In genomic region chr6:4849747-4850146, GRCm38 (mm10) we compare ENCODE assay signal across 30 mouse cellular contexts. TPM values are rescaled to one million over a fixed set of nuclear protein-coding genes. Genes with fewer than 3 reads are reported as not detected.
DNase-seq lines count a peak whose midpoint lies in the region; ATAC-seq and TF ChIP-seq lines count a peak whose summit lies in the region.
"Had no signal": no experiment of that assay in that cellular context is flagged by ENCODE, and none has a peak within 500 bp of the region (broad histone marks: within the 10 kb centered on the region; RNA-seq: fewer than 3 reads in every experiment).

No protein-coding gene starts in this region.

- TF ChIP-seq CTCF in midbrain, postnatal 0 days (IDR thresholded peaks at IDR 0.05) = no peak

- no peak overlapping the region for H3K4me2 ChIP-seq in hindbrain, embryonic 16.5 days (ENCODE audit: low read length)
- H3K4me2 ChIP-seq in midbrain, embryonic 12.5 days (replicated peaks) = no peak overlapping the region
- no peak overlapping the region for H3K4me2 ChIP-seq in midbrain, postnatal 0 days (ENCODE audit: low read depth, low read length, poor library complexity, severe bottlenecking)
- H3K4me2 ChIP-seq: heart, embryonic 15.5 days; hindbrain, embryonic 14.5 days; neural tube, embryonic 12.5 days had no signal

- peak; percentile 29 for DNase-seq in embryo, embryonic 10 days (ENCODE audit: low spot score)
- DNase-seq in embryo, embryonic 11 days = no peak
- DNase-seq in hindbrain, embryonic 10.5 days (ENCODE audit: low spot score) = no peak
- no peak for DNase-seq in midbrain, postnatal 0 days (ENCODE audit: low spot score)
- DNase-seq in heart, postnatal 14 days = no peak
- DNase-seq in adrenal gland, postnatal 36 days = no peak
- DNase-seq: adrenal gland, adult 8-10 months; cerebellum, adult 11 months; cerebellum, adult 9-10 months; cerebellum, postnatal 36 days; gastrocnemius, postnatal 25 days; heart, adult 11 months; heart, postnatal 36 days; kidney, adult 11 months; kidney, postnatal 14 days; lung, postnatal 36 days; midbrain, embryonic 14.5 days; thymus, adult 2 months; thymus, postnatal 36 days had no signal

- peaks cover 26% of the 10 kb centered on the region for H3K4me1 ChIP-seq in hindbrain, embryonic 10.5 days (replicated peaks)
- no peaks in the 10 kb centered on the region for H3K4me1 ChIP-seq in hindbrain, embryonic 16.5 days (ENCODE audit: control insufficient read depth, insufficient read depth, low read depth, low read length)
- peaks cover 14% of the 10 kb centered on the region; the same call in 1 of the 2 replicates for H3K4me1 ChIP-seq in midbrain, embryonic 12.5 days
- no peaks in the 10 kb centered on the region for H3K4me1 ChIP-seq in midbrain, postnatal 0 days (ENCODE audit: insufficient read depth, low read length)
- H3K4me1 ChIP-seq: heart, embryonic 15.5 days; neural tube, embryonic 12.5 days had no signal

- H3K4me3 ChIP-seq in hindbrain, embryonic 10.5 days = no peak overlapping the region
- H3K4me3 ChIP-seq in hindbrain, embryonic 16.5 days (ENCODE audit: low read length) = no peak overlapping the region
- no peak overlapping the region for H3K4me3 ChIP-seq in midbrain, embryonic 12.5 days
- no peak overlapping the region for H3K4me3 ChIP-seq in midbrain, postnatal 0 days (ENCODE audit: low read depth, low read length)
- H3K4me3 ChIP-seq: erythroblast, embryonic 14.5 days; heart, embryonic 10.5 days; heart, embryonic 15.5 days; myocyte; neural tube, embryonic 12.5 days had no signal

- WGBS in hindbrain, embryonic 10.5 days = 11% methylated on average over 3 of the region's 3 CpGs
- 21% methylated on average over 3 of the region's 3 CpGs for WGBS in hindbrain, embryonic 16.5 days
- WGBS in midbrain, embryonic 12.5 days = 11% methylated on average over 3 of the region's 3 CpGs
- WGBS in midbrain, postnatal 0 days = 6% methylated on average over 3 of the region's 3 CpGs

- H3K27me3 ChIP-seq in hindbrain, embryonic 10.5 days (ENCODE audit: insufficient read depth, poor library complexity, severe bottlenecking) = no peaks in the 10 kb centered on the region
- no peaks in the 10 kb centered on the region for H3K27me3 ChIP-seq in hindbrain, embryonic 16.5 days (replicated peaks; ENCODE audit: control insufficient read depth, insufficient read depth, low read length)
- H3K27me3 ChIP-seq in midbrain, embryonic 12.5 days = no peaks in the 10 kb centered on the region
- H3K27me3 ChIP-seq in midbrain, postnatal 0 days (ENCODE audit: insufficient read depth, low read length) = no peaks in the 10 kb centered on the region
- H3K27me3 ChIP-seq: CH12.LX; heart, embryonic 15.5 days; neural tube, embryonic 12.5 days had no signal

- H3K9ac ChIP-seq in hindbrain, embryonic 16.5 days (ENCODE audit: low read depth, low read length) = no peak overlapping the region
- no peak overlapping the region for H3K9ac ChIP-seq in midbrain, embryonic 12.5 days (replicated peaks)
- H3K9ac ChIP-seq in midbrain, postnatal 0 days (replicated peaks; ENCODE audit: low read length, poor library complexity, severe bottlenecking) = no peak overlapping the region
- H3K9ac ChIP-seq: heart, embryonic 15.5 days; hindbrain, embryonic 14.5 days; neural tube, embryonic 12.5 days had no signal

- peak overlapping the region; percentile 59; the same call in 1 of the 2 replicates for H3K27ac ChIP-seq in hindbrain, embryonic 10.5 days
- no peak overlapping the region for H3K27ac ChIP-seq in hindbrain, embryonic 16.5 days (ENCODE audit: low read depth, low read length)
- H3K27ac ChIP-seq in midbrain, embryonic 12.5 days (replicated peaks) = no peak overlapping the region
- H3K27ac ChIP-seq in midbrain, postnatal 0 days (ENCODE audit: low read depth, low read length) = no peak overlapping the region
- H3K27ac ChIP-seq: heart, embryonic 10.5 days; heart, embryonic 15.5 days; hindbrain, embryonic 14.5 days; neural tube, embryonic 12.5 days had no signal

- H3K36me3 ChIP-seq in hindbrain, embryonic 10.5 days = no peaks in the 10 kb centered on the region
- no peaks in the 10 kb centered on the region for H3K36me3 ChIP-seq in hindbrain, embryonic 16.5 days (ENCODE audit: control insufficient read depth, insufficient read depth, low read length)
- H3K36me3 ChIP-seq in midbrain, embryonic 12.5 days = no peaks in the 10 kb centered on the region
- H3K36me3 ChIP-seq in midbrain, postnatal 0 days (ENCODE audit: insufficient read depth, low read length) = no peaks in the 10 kb centered on the region
- H3K36me3 ChIP-seq: heart, embryonic 10.5 days; heart, embryonic 15.5 days; neural tube, embryonic 12.5 days had no signal

- no peaks in the 10 kb centered on the region for H3K9me3 ChIP-seq in hindbrain, embryonic 10.5 days
- no peaks in the 10 kb centered on the region for H3K9me3 ChIP-seq in hindbrain, embryonic 16.5 days (ENCODE audit: control insufficient read depth, low read length)
- H3K9me3 ChIP-seq in midbrain, embryonic 12.5 days = no peaks in the 10 kb centered on the region
- no peaks in the 10 kb centered on the region for H3K9me3 ChIP-seq in midbrain, postnatal 0 days (ENCODE audit: low read length)
- H3K9me3 ChIP-seq: heart, embryonic 10.5 days; heart, embryonic 15.5 days; neural tube, embryonic 12.5 days had no signal

- ATAC-seq in hindbrain, embryonic 16.5 days = no peak
- peak; percentile 58 for ATAC-seq in midbrain, embryonic 12.5 days (ENCODE audit: low FRiP score, low read depth)
- ATAC-seq in midbrain, postnatal 0 days (ENCODE audit: low FRiP score) = no peak
- ATAC-seq: activated CD4-positive, CD25-positive, alpha-beta regulatory T cell, adult 4 months; inflammation-experienced regulatory T-cells, adult 6 months had no signal

- intact Hi-C loops in heart, postnatal 14 days (cut with DNase I) = no loop called here

RNA-seq across cellular contexts. Expression of gene Ppp1r9a, which starts 53.0 kb away (rescaled TPM):
- polyA plus RNA-seq in hindbrain, embryonic 10.5 days (2016; fragmentation: Nextera tagmentation; extraction: Ambion mirVana) = 19.0 and 19.2 TPM in 2 replicates
- polyA plus RNA-seq in hindbrain, embryonic 16.5 days (2015; fragmentation: Nextera tagmentation; extraction: Ambion mirVana) = 30.8 and 40.1 TPM in 2 replicates
- 27.9 and 30.5 TPM in 2 replicates for polyA plus RNA-seq in midbrain, embryonic 12.5 days (2016; fragmentation: Nextera tagmentation; extraction: Ambion mirVana)
- 66.3 and 74.7 TPM in 2 replicates for total RNA-seq in midbrain, postnatal 0 days (2014; rRNA removed)
- 35.2 and 43.6 TPM in 2 replicates for polyA plus RNA-seq in midbrain, postnatal 0 days (2015; fragmentation: Nextera tagmentation; extraction: Ambion mirVana)
- total RNA-seq in heart, postnatal 14 days (2021) = 10 to 100 TPM; 18.1 to 18.6 TPM
- 10 to 100 TPM; 42.2 to 45.8 TPM for total RNA-seq in adrenal gland, postnatal 36 days (2021)
- polyA plus RNA-seq: inflammation-experienced regulatory T-cells, adult 6 months had no signal
